Mouse (Mus musculus) neural tube, embryonic 12.5 days (tissue): ENCODE results near the gene Mrpl50. TPM values are rescaled to one million over a fixed set of nuclear protein-coding genes. Genes with fewer than 3 reads are reported as not detected.

Experiments used
- polyA plus RNA-seq: library from polyadenylated mRNA; unstranded; fragments of >200 nt; fragmentation: Nextera tagmentation; extraction: Ambion mirVana; gene quantifications from 2 replicates; pipeline ENCODE4 v1.2.1, GENCODE M21; 2016

Mrpl50 gene
- polyA plus RNA-seq, 1 experiment from 2014 or later: 78.3 TPM

Other genes starting within 250 kb of the Mrpl50 start
- not detected in 2 replicates for gene Acnat2, start 112.9 kb downstream of the Mrpl50 start, polyA plus RNA-seq
- gene Acnat1, start 47.2 kb downstream of the Mrpl50 start, polyA plus RNA-seq: not detected in 2 replicates
- 0.27 and 0.30 TPM in 2 replicates for gene Baat, start 14.5 kb downstream of the Mrpl50 start, polyA plus RNA-seq
- gene Zfp189, start 83 bp upstream of the Mrpl50 start, polyA plus RNA-seq: 12.8 and 14.3 TPM in 2 replicates
- gene Aldob, start 28.5 kb upstream of the Mrpl50 start, polyA plus RNA-seq: not detected in 2 replicates
- 33.7 and 34.5 TPM in 2 replicates for gene Tmem246, start 76.8 kb upstream of the Mrpl50 start, polyA plus RNA-seq
- 57.4 and 62.8 TPM in 2 replicates for gene Rnf20, start 110.9 kb upstream of the Mrpl50 start, polyA plus RNA-seq
- 0.14 TPM in 2 replicates for gene Ppp3r2, start 160.9 kb upstream of the Mrpl50 start, polyA plus RNA-seq